Mouse (Mus musculus): ENCODE data around the gene Susd6. TPM values are rescaled to one million over a fixed set of nuclear protein-coding genes. Genes with fewer than 3 reads are reported as not detected.

The Susd6 gene
- polyA plus RNA-seq, 1 experiment from 2014 or later: 11.7 TPM

- no peak overlapping the region for H3K4me3 ChIP-seq (ENCODE audit: low read depth, low read length)
- H3K9me3 ChIP-seq (replicated peaks; ENCODE audit: control insufficient read depth, low read length): 0 out of 2 replicates have a peak, but pooled peaks cover 2% of the 10 kb centered on the region
- no peaks in the 10 kb centered on the region for H3K4me1 ChIP-seq (ENCODE audit: control insufficient read depth, insufficient read depth, low read length)
- ATAC-seq: no peak
- H3K27me3 ChIP-seq (replicated peaks; ENCODE audit: control insufficient read depth, insufficient read depth, low read length): no peaks in the 10 kb centered on the region
- no peak overlapping the region for H3K4me2 ChIP-seq (ENCODE audit: low read length)
- no peak overlapping the region for H3K9ac ChIP-seq (ENCODE audit: low read length)
- no peak for DNase-seq (ENCODE audit: low spot score)
- H3K27ac ChIP-seq (ENCODE audit: low read depth, low read length): no peak overlapping the region
- no peaks in the 10 kb centered on the region for H3K36me3 ChIP-seq (ENCODE audit: control insufficient read depth, insufficient read depth, low read length)
- WGBS: 91% methylated on average over 18 of the region's 18 CpGs
These were observed 103.6 kb downstream of the Susd6 start for GRCm38 (mm10) chr12:80893720-80894494.

GRCm38 (mm10) chr12:80894973-80895570 lies 104.8 kb downstream of the Susd6 start:
- Histone ChIP-seq H3K27ac (ENCODE audit: low read depth, low read length) (no peak overlapping the region), H3K9ac (ENCODE audit: low read length) (peak overlapping the region; percentile 43; the same call in 1 of the 2 replicates), H3K4me2 (ENCODE audit: low read length) (peak overlapping the region; percentile 50), H3K4me1 (ENCODE audit: control insufficient read depth, insufficient read depth, low read length) (no peaks in the 10 kb centered on the region), H3K27me3 (replicated peaks; ENCODE audit: control insufficient read depth, insufficient read depth, low read length) (no peaks in the 10 kb centered on the region), H3K9me3 (replicated peaks; ENCODE audit: control insufficient read depth, low read length) (no peaks in the 10 kb centered on the region), H3K36me3 (ENCODE audit: control insufficient read depth, insufficient read depth, low read length) (no peaks in the 10 kb centered on the region), H3K4me3 (ENCODE audit: low read depth, low read length) (no peak overlapping the region)
- DNase-seq (ENCODE audit: low spot score) (peak; percentile 91), ATAC-seq (peak; percentile 96)
- 6% methylated on average over 19 of the region's 19 CpGs for WGBS

- no peak overlapping the region for H3K9ac ChIP-seq (ENCODE audit: low read length)
- no peak overlapping the region for H3K27ac ChIP-seq (ENCODE audit: low read depth, low read length)
- no peaks in the 10 kb centered on the region for H3K27me3 ChIP-seq (replicated peaks; ENCODE audit: control insufficient read depth, insufficient read depth, low read length)
- DNase-seq (ENCODE audit: low spot score): no peak
- WGBS: 91% methylated on average over 8 of the region's 8 CpGs
- no peaks in the 10 kb centered on the region for H3K9me3 ChIP-seq (replicated peaks; ENCODE audit: control insufficient read depth, low read length)
- no peak overlapping the region for H3K4me2 ChIP-seq (ENCODE audit: low read length)
- no peak overlapping the region for H3K4me3 ChIP-seq (ENCODE audit: low read depth, low read length)
- H3K4me1 ChIP-seq (ENCODE audit: control insufficient read depth, insufficient read depth, low read length): no peaks in the 10 kb centered on the region
- no peaks in the 10 kb centered on the region for H3K36me3 ChIP-seq (ENCODE audit: control insufficient read depth, insufficient read depth, low read length)
- no peak for ATAC-seq
These were observed 119.3 kb downstream of the Susd6 start for GRCm38 (mm10) chr12:80909631-80910030.

- Histone ChIP-seq H3K27ac (ENCODE audit: low read depth, low read length) (no peak overlapping the region), H3K36me3 (ENCODE audit: control insufficient read depth, insufficient read depth, low read length) (no peaks in the 10 kb centered on the region), H3K27me3 (replicated peaks; ENCODE audit: control insufficient read depth, insufficient read depth, low read length) (no peaks in the 10 kb centered on the region), H3K9me3 (replicated peaks; ENCODE audit: control insufficient read depth, low read length) (no peaks in the 10 kb centered on the region), H3K4me3 (ENCODE audit: low read depth, low read length) (no peak overlapping the region), H3K4me1 (ENCODE audit: control insufficient read depth, insufficient read depth, low read length) (no peaks in the 10 kb centered on the region), H3K9ac (ENCODE audit: low read length) (no peak overlapping the region), H3K4me2 (ENCODE audit: low read length) (no peak overlapping the region)
- 56% methylated on average over 7 of the region's 7 CpGs for WGBS
- ATAC-seq (no peak), DNase-seq (ENCODE audit: low spot score) (no peak)
These were observed 127.5 kb downstream of the Susd6 start for GRCm38 (mm10) chr12:80917764-80918163.

GRCm38 (mm10) chr12:80921301-80921700 lies 131.0 kb downstream of the Susd6 start:
- WGBS: 96% methylated on average over 5 of the region's 5 CpGs

GRCm38 (mm10) chr12:80922869-80923268 lies 132.6 kb downstream of the Susd6 start:
- Histone ChIP-seq H3K9ac (ENCODE audit: low read length) (no peak overlapping the region), H3K4me1 (ENCODE audit: control insufficient read depth, insufficient read depth, low read length) (no peaks in the 10 kb centered on the region), H3K9me3 (replicated peaks; ENCODE audit: control insufficient read depth, low read length) (no peaks in the 10 kb centered on the region), H3K27me3 (replicated peaks; ENCODE audit: control insufficient read depth, insufficient read depth, low read length) (no peaks in the 10 kb centered on the region), H3K4me2 (ENCODE audit: low read length) (no peak overlapping the region; the same call in 1 of the 2 replicates), H3K36me3 (ENCODE audit: control insufficient read depth, insufficient read depth, low read length) (no peaks in the 10 kb centered on the region), H3K4me3 (ENCODE audit: low read depth, low read length) (no peak overlapping the region), H3K27ac (ENCODE audit: low read depth, low read length) (no peak overlapping the region)
- DNase-seq (ENCODE audit: low spot score): no peak
- 14% methylated on average over 7 of the region's 7 CpGs for WGBS
- ATAC-seq: no peak

More at GRCm38 (mm10) chr12:80921301-80921700, 131.0 kb downstream of the Susd6 start:
- ATAC-seq: no peak
- Histone ChIP-seq H3K27ac (ENCODE audit: low read depth, low read length) (no peak overlapping the region), H3K4me1 (ENCODE audit: control insufficient read depth, insufficient read depth, low read length) (no peaks in the 10 kb centered on the region), H3K9me3 (replicated peaks; ENCODE audit: control insufficient read depth, low read length) (no peaks in the 10 kb centered on the region), H3K9ac (ENCODE audit: low read length) (no peak overlapping the region), H3K36me3 (ENCODE audit: control insufficient read depth, insufficient read depth, low read length) (no peaks in the 10 kb centered on the region), H3K27me3 (replicated peaks; ENCODE audit: control insufficient read depth, insufficient read depth, low read length) (no peaks in the 10 kb centered on the region), H3K4me3 (ENCODE audit: low read depth, low read length) (no peak overlapping the region), H3K4me2 (ENCODE audit: low read length) (no peak overlapping the region)
- no peak for DNase-seq (ENCODE audit: low spot score)

- 73% methylated on average over 5 of the region's 5 CpGs for WGBS
- Histone ChIP-seq H3K4me3 (ENCODE audit: low read depth, low read length) (no peak overlapping the region), H3K27me3 (replicated peaks; ENCODE audit: control insufficient read depth, insufficient read depth, low read length) (no peaks in the 10 kb centered on the region), H3K9ac (ENCODE audit: low read length) (no peak overlapping the region), H3K27ac (ENCODE audit: low read depth, low read length) (no peak overlapping the region), H3K4me2 (ENCODE audit: low read length) (no peak overlapping the region), H3K4me1 (ENCODE audit: control insufficient read depth, insufficient read depth, low read length) (no peaks in the 10 kb centered on the region), H3K9me3 (replicated peaks; ENCODE audit: control insufficient read depth, low read length) (no peaks in the 10 kb centered on the region), H3K36me3 (ENCODE audit: control insufficient read depth, insufficient read depth, low read length) (no peaks in the 10 kb centered on the region)
- ATAC-seq (no peak), DNase-seq (ENCODE audit: low spot score) (no peak)
These were observed 133.3 kb downstream of the Susd6 start for GRCm38 (mm10) chr12:80923602-80924001.

- Histone ChIP-seq H3K4me3 (ENCODE audit: low read depth, low read length) (no peak overlapping the region), H3K4me2 (ENCODE audit: low read length) (no peak overlapping the region), H3K9me3 (replicated peaks; ENCODE audit: control insufficient read depth, low read length) (no peaks in the 10 kb centered on the region), H3K36me3 (ENCODE audit: control insufficient read depth, insufficient read depth, low read length) (no peaks in the 10 kb centered on the region), H3K9ac (ENCODE audit: low read length) (no peak overlapping the region), H3K27me3 (replicated peaks; ENCODE audit: control insufficient read depth, insufficient read depth, low read length) (no peaks in the 10 kb centered on the region), H3K4me1 (ENCODE audit: control insufficient read depth, insufficient read depth, low read length) (no peaks in the 10 kb centered on the region), H3K27ac (ENCODE audit: low read depth, low read length) (no peak overlapping the region)
- ATAC-seq (no peak), DNase-seq (ENCODE audit: low spot score) (peak; percentile 33)
- WGBS: 65% methylated on average over 3 of the region's 3 CpGs
These were observed 133.9 kb downstream of the Susd6 start for GRCm38 (mm10) chr12:80924205-80924604.

- DNase-seq (ENCODE audit: low spot score): no peak
- Histone ChIP-seq H3K9ac (ENCODE audit: low read length) (no peak overlapping the region), H3K9me3 (replicated peaks; ENCODE audit: control insufficient read depth, low read length) (no peaks in the 10 kb centered on the region), H3K4me1 (ENCODE audit: control insufficient read depth, insufficient read depth, low read length) (no peaks in the 10 kb centered on the region), H3K4me2 (ENCODE audit: low read length) (no peak overlapping the region), H3K27me3 (replicated peaks; ENCODE audit: control insufficient read depth, insufficient read depth, low read length) (no peaks in the 10 kb centered on the region), H3K27ac (ENCODE audit: low read depth, low read length) (no peak overlapping the region), H3K4me3 (ENCODE audit: low read depth, low read length) (no peak overlapping the region), H3K36me3 (ENCODE audit: control insufficient read depth, insufficient read depth, low read length) (no peaks in the 10 kb centered on the region)
- WGBS: 37% methylated on average over 7 of the region's 7 CpGs
- ATAC-seq: no peak
These were observed 135.6 kb downstream of the Susd6 start for GRCm38 (mm10) chr12:80925919-80926318.
